ENCODE assay signal across 8 mouse cellular contexts in the genomic region with DNA sequence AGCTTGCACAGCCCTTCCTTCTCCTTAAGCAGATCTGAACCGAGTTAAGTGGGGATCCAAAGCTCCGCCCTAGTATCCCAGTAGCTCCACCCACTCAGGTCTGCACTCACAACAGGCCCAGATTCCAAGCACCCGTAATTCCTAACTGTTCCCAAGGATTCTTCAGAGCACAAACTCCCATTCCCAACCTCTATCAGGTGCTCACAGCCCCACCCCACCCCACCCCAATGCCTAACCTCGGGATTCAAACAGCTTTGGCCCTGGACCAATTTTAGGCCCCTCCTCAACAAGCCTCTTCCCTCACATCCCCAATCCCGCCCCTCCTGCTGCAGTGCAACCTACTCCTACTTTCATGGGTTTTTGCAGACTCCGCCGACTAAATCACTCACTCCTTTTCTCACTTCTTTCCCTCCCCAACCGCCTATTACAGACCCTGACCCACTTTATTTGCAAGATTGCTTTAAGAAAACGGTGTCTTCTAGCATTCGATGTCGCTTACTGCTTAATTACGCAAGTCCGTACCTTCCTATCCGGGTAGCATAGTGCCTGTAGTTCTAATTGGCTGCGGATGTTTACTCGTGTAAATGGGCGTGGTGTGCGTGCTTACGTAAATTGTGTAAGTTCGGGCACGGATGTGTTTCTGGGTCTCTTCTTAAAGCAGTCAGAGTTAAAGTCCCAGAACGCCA. TPM values are rescaled to one million over a fixed set of nuclear protein-coding genes. Genes with fewer than 3 reads are reported as not detected.
A peak's percentile ranks its signal among the peaks of the same experiment; 100 is the strongest.
DNase-seq lines count a peak whose midpoint lies in the region; ATAC-seq and TF ChIP-seq lines count a peak whose summit lies in the region.

Gene 1110012L19Rik (plus strand): TSS at position 602 of the 686 bp plus-strand sequence.

- no peak for TF ChIP-seq CTCF in cerebellum, adult 2 months (IDR thresholded peaks at IDR 0.05; ENCODE audit: borderline replicate concordance, insufficient read depth, low read depth, low read length)

- DNase-seq in MEL-GATA-1-ER (ENCODE audit: extremely low read depth, low read depth): peak; percentile 96
- DNase-seq in cerebellum, adult 2 months: peak; percentile 79 to 84
- DNase-seq in forelimb bud, embryonic 11.5 days (ENCODE audit: low read depth, low spot score): peak; percentile 76
- DNase-seq in layer of hippocampus, adult 9-10 months (ENCODE audit: low spot score): peak; percentile 77
- DNase-seq in ovary, postnatal 14 days (ENCODE audit: low spot score): peak; percentile 34
- peak; percentile 71 for DNase-seq in thymus, postnatal 14 days

- H3K36me3 ChIP-seq in lung, embryonic 16.5 days (ENCODE audit: control insufficient read depth, insufficient read depth, low read length): peaks cover 3% of the 10 kb centered on the region; the same call in 1 of the 2 replicates

- peak; percentile 54; the same call in 1 of the 2 replicates for TF ChIP-seq POLR2A in cerebellum, adult 2 months (IDR thresholded peaks at IDR 0.05; ENCODE audit: borderline replicate concordance, insufficient read depth, low read length)

- no peaks in the 10 kb centered on the region for H3K9me3 ChIP-seq in lung, embryonic 16.5 days (ENCODE audit: control insufficient read depth, low read length)

- H3K4me2 ChIP-seq in lung, embryonic 16.5 days (ENCODE audit: low read depth, low read length): peak within 1 kb of the TSS; percentile 49

- WGBS in cerebellum, adult 2 months: 4% methylated on average over 22 of the region's 22 CpGs
- 14% methylated on average over 22 of the region's 22 CpGs for WGBS in lung, embryonic 16.5 days

- ATAC-seq in hematopoietic stem cell, adult 5-6 weeks (replicated peaks in 1 of 2; ENCODE audit: insufficient read depth in 1 of 2, low FRiP score in 2 of 2, low TSS enrichment in 1 of 2, low read depth in 1 of 2, poor library complexity in 2 of 2, severe bottlenecking in 2 of 2): peak; percentile 91 to 99
- peak; percentile 97 for ATAC-seq in lung, embryonic 16.5 days (ENCODE audit: low read depth)

- peak within 1 kb of the TSS; percentile 61 for H3K4me3 ChIP-seq in cerebellum, adult 2 months (replicated peaks; ENCODE audit: insufficient read depth, low read depth, low read length)
- H3K4me3 ChIP-seq in lung, embryonic 16.5 days (ENCODE audit: low read length): peak within 1 kb of the TSS; percentile 61

- peak within 1 kb of the TSS; percentile 70 for H3K9ac ChIP-seq in lung, embryonic 16.5 days (ENCODE audit: low read length)

- no peaks in the 10 kb centered on the region for H3K27me3 ChIP-seq in cerebellum, adult 2 months (ENCODE audit: control insufficient read depth, insufficient read depth, low read length)
- H3K27me3 ChIP-seq in lung, embryonic 16.5 days (ENCODE audit: control insufficient read depth, insufficient read depth, low read depth, low read length): no peaks in the 10 kb centered on the region

- peak within 1 kb of the TSS; percentile 93 for H3K27ac ChIP-seq in cerebellum, adult 2 months (ENCODE audit: insufficient read depth, low read length)
- H3K27ac ChIP-seq in lung, embryonic 16.5 days (ENCODE audit: low read length): peak within 1 kb of the TSS; percentile 82

- no peaks in the 10 kb centered on the region for H3K4me1 ChIP-seq in cerebellum, adult 2 months (ENCODE audit: control insufficient read depth, insufficient read depth, low read length)
- H3K4me1 ChIP-seq in lung, embryonic 16.5 days (replicated peaks; ENCODE audit: control insufficient read depth, insufficient read depth, low read length): no peaks in the 10 kb centered on the region

RNA-seq across cellular contexts. Expression of gene 1110012L19Rik, which starts in this region (rescaled TPM):
- 20.5 and 22.9 TPM in 2 replicates for polyA plus RNA-seq in cerebellum, adult 2 months (2012; rRNA removed)
- total RNA-seq in hematopoietic stem cell, adult 5-6 weeks (2017): 32.0 and 42.8 TPM in 2 replicates
- polyA plus RNA-seq in lung, embryonic 16.5 days (2015; fragmentation: Nextera tagmentation; extraction: Ambion mirVana): 30.8 and 34.6 TPM in 2 replicates

Comparison
In these comparisons a context has a peak if more than half of its experiments do, and no peak if none do; other contexts are left out.
1. Peak in every context shown above with its lines: DNase-seq, ATAC-seq, H3K4me3 ChIP-seq and H3K27ac ChIP-seq.
2. DNase-seq: peak in every context shown above with its lines; median percentile 96 in MEL-GATA-1-ER; 82 in cerebellum, adult 2 months; 77 in layer of hippocampus, adult 9-10 months; 76 in forelimb bud, embryonic 11.5 days; 71 in thymus, postnatal 14 days; 34 in ovary, postnatal 14 days.